Mouse (Mus musculus): Measurements from ENCODE around the gene Ugt1a10.

GRCm38 (mm10) chr1:88229566-88229965 lies 174.4 kb downstream of the Ugt1a10 start:
- TF ChIP-seq POLR2A (IDR thresholded peaks at IDR 0.05; ENCODE audit: low read depth, low read length) (no peak), CTCF (IDR thresholded peaks at IDR 0.05; ENCODE audit: extremely low read depth, insufficient read length, insufficient replicate concordance, low read depth, low read length) (no peak)

All from small intestine, adult 2 months (tissue).